Mouse (Mus musculus) MEL (cell line): Measurements from ENCODE around the gene Gpr33.

Experiments
- BHLHE40 ChIP-seq: IDR thresholded peaks from 2 replicates; pipeline ENCODE4 v1.6.1; 2012; ENCODE audit warnings: low read depth, mild to moderate bottlenecking, inconsistent platforms, low read length, improper control_type of control experiment, borderline replicate concordance
- E2F4 ChIP-seq: IDR thresholded peaks from 2 replicates; pipeline ENCODE4 v1.6.1; 2011; ENCODE audit warnings: low read depth, low read length, improper control_type of control experiment, borderline replicate concordance
- MAFK ChIP-seq: IDR thresholded peaks from 2 replicates; pipeline ENCODE4 v1.6.1; 2011; ENCODE audit warnings: low read depth, mild to moderate bottlenecking, low read length, improper control_type of control experiment, borderline replicate concordance
- POLR2A ChIP-seq, 2 experiments: IDR thresholded peaks; 2 replicates each; pipeline ENCODE4 v1.6.1; 2011 to 2012; ENCODE audit warnings: low read length in 2 of 2, mild to moderate bottlenecking in 2 of 2, control low read depth in 1 of 2, improper control_type of control experiment in 1 of 2, low read depth in 1 of 2, moderate library complexity in 1 of 2; ENCODE audit not compliant: control insufficient read depth in 1 of 2, insufficient read depth in 1 of 2, poor library complexity in 1 of 2
- SIN3A ChIP-seq: IDR thresholded peaks from 2 replicates; pipeline ENCODE4 v1.6.1; 2012; ENCODE audit warnings: low read length, improper control_type of control experiment, inconsistent platforms
- TAL1 ChIP-seq: IDR thresholded peaks from 2 replicates; pipeline ENCODE4 v1.6.1; 2012; ENCODE audit warnings: mild to moderate bottlenecking, inconsistent platforms, low read length, moderate library complexity, mixed read lengths
- USF2 ChIP-seq, 2 experiments: IDR thresholded peaks; 2 replicates each; pipeline ENCODE4 v1.6.1; 2011 to 2012; ENCODE audit warnings: improper control_type of control experiment in 2 of 2, low read length in 2 of 2, borderline replicate concordance in 1 of 2, inconsistent platforms in 1 of 2, low read depth in 1 of 2, mild to moderate bottlenecking in 1 of 2; ENCODE audit not compliant: insufficient read depth in 1 of 2

DNA sequence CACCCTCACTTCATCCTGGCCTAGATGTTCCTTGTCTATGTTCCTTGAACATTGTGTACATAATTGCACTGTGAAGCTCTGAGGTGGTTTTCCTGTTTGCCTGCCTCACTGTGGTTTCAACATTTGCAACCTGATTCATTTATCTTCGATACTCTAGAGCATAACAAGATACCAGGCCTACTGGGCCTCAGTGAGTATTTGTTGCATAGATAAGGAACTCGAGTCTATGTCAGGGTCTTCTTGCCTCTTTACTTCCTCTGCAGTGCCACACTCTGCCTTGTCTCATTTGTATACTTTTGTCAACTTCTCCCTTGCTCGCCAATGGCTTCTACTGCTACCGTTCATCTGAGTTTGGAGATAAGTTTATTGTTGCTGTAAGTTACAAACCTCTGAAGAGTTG is 18.5 kb upstream of the Gpr33 start:
- TF ChIP-seq TAL1 (no peak), MAFK (no peak), USF2 (IDR thresholded peaks at IDR 0.05; ENCODE audit: borderline replicate concordance in 1 of 2, insufficient read depth in 1 of 2, low read depth in 1 of 2, low read length in 2 of 2) (no peak), POLR2A (IDR thresholded peaks at IDR 0.05; ENCODE audit: control insufficient read depth in 1 of 2, insufficient read depth in 1 of 2, low read depth in 1 of 2, low read length in 2 of 2, poor library complexity in 1 of 2) (no peak), E2F4 (no peak), SIN3A (no peak; the same call in 1 of the 2 replicates), BHLHE40 (no peak)
